Comparison of ENCODE assay signal across 22 mouse cellular contexts in genomic region chr6:90324026-90324425, GRCm38 (mm10). TPM values are rescaled to one million over a fixed set of nuclear protein-coding genes. Genes with fewer than 3 reads are reported as not detected.
DNase-seq lines count a peak whose midpoint lies in the region; ATAC-seq and TF ChIP-seq lines count a peak whose summit lies in the region.
"Had no signal": no experiment of that assay in that cellular context is flagged by ENCODE, and none has a peak within 500 bp of the region (broad histone marks: within the 10 kb centered on the region; RNA-seq: fewer than 3 reads in every experiment).

No protein-coding gene starts in this region.

- 0 out of 2 replicates have a peak, but pooled peaks have one; percentile 20 for ATAC-seq in forebrain, embryonic 12.5 days (ENCODE audit: low FRiP score)
- no peak for ATAC-seq in forebrain, postnatal 0 days
- ATAC-seq in liver, embryonic 14.5 days (ENCODE audit: insufficient read depth): peak; percentile 19; the same call in 1 of the 2 replicates

- H3K9me3 ChIP-seq in forebrain, embryonic 12.5 days: no peaks in the 10 kb centered on the region
- H3K9me3 ChIP-seq in forebrain, postnatal 0 days (ENCODE audit: low read length): no peaks in the 10 kb centered on the region
- no peaks in the 10 kb centered on the region for H3K9me3 ChIP-seq in liver, embryonic 14.5 days (ENCODE audit: control insufficient read depth, low read length)
- H3K9me3 ChIP-seq: heart, embryonic 10.5 days had no signal

- H3K9ac ChIP-seq in forebrain, embryonic 12.5 days: no peak overlapping the region
- H3K9ac ChIP-seq in forebrain, postnatal 0 days: no peak overlapping the region
- H3K9ac ChIP-seq in liver, embryonic 14.5 days (replicated peaks): no peak overlapping the region

- no peaks in the 10 kb centered on the region for H3K36me3 ChIP-seq in forebrain, embryonic 12.5 days (replicated peaks)
- no peaks in the 10 kb centered on the region for H3K36me3 ChIP-seq in forebrain, postnatal 0 days (ENCODE audit: insufficient read depth)
- H3K36me3 ChIP-seq in liver, embryonic 14.5 days (replicated peaks; ENCODE audit: control insufficient read depth, insufficient read depth, low read depth): no peaks in the 10 kb centered on the region
- H3K36me3 ChIP-seq: heart, embryonic 10.5 days had no signal

- 77% methylated on average over 3 of the region's 3 CpGs for WGBS in forebrain, embryonic 12.5 days
- 42% methylated on average over 3 of the region's 3 CpGs for WGBS in forebrain, postnatal 0 days
- WGBS in liver, embryonic 14.5 days (ENCODE audit: insufficient replicate concordance): 51% methylated on average over 3 of the region's 3 CpGs

- peaks cover 6% of the 10 kb centered on the region for H3K4me1 ChIP-seq in forebrain, embryonic 12.5 days
- H3K4me1 ChIP-seq in forebrain, postnatal 0 days (ENCODE audit: insufficient read depth): no peaks in the 10 kb centered on the region
- H3K4me1 ChIP-seq in liver, embryonic 14.5 days (replicated peaks; ENCODE audit: control insufficient read depth in 2 of 2, insufficient read depth in 2 of 2, low read length in 1 of 2): peaks cover 0 to 8% of the 10 kb centered on the region in 2 experiments; a peak in 1 of 4 replicates

- DNase-seq in forebrain, postnatal 0 days: no peak
- DNase-seq in left cerebral cortex, postnatal 4 days: peak; percentile 88
- DNase-seq in left cerebral cortex, adult 2 months (ENCODE audit: extremely low spot score in 1 of 2, low spot score in 2 of 2): no peak
- DNase-seq in NIH3T3 (ENCODE audit: low read depth): peak; percentile 68
- DNase-seq in liver, embryonic 14.5 days (ENCODE audit: low read depth in 3 of 3, low spot score in 3 of 3): no peak
- DNase-seq in right cerebral cortex, adult 2 months (ENCODE audit: low spot score in 2 of 2): no peak
- DNase-seq: cerebellum, adult 11 months; gastrocnemius, postnatal 25 days; kidney, adult 9 months; kidney, postnatal 4 days; lung, adult 18-20 months had no signal

- H3K27ac ChIP-seq in forebrain, embryonic 12.5 days: no peak overlapping the region
- no peak overlapping the region for H3K27ac ChIP-seq in forebrain, postnatal 0 days (ENCODE audit: low read depth, low read length)
- H3K27ac ChIP-seq in left cerebral cortex, adult 2 months: no peak overlapping the region
- H3K27ac ChIP-seq in liver, embryonic 14.5 days: no peak overlapping the region
- H3K27ac ChIP-seq: heart, embryonic 10.5 days had no signal

- TF ChIP-seq EP300 in liver, embryonic 14.5 days (IDR thresholded peaks at IDR 0.05; ENCODE audit: low read depth): no peak

- TF ChIP-seq CTCF in forebrain, postnatal 0 days (IDR thresholded peaks at IDR 0.05; ENCODE audit: low read depth): no peak
- TF ChIP-seq CTCF in left cerebral cortex, adult 2 months (IDR thresholded peaks at IDR 0.05): no peak
- TF ChIP-seq CTCF in liver, embryonic 14.5 days (IDR thresholded peaks at IDR 0.05; ENCODE audit: low read depth): no peak

- intact Hi-C loops in left cerebral cortex, postnatal 4 days (cut with DNase I): loop anchor here (10.0 kb wide), 1 partner anchor 649 kb away; no protein-coding TSS in a partner anchor
- intact Hi-C loops in left cerebral cortex, adult 2 months (cut with DNase I): no loop called here

- H3K4me3 ChIP-seq in forebrain, embryonic 12.5 days (replicated peaks): no peak overlapping the region
- H3K4me3 ChIP-seq in forebrain, postnatal 0 days (ENCODE audit: low read depth, low read length): no peak overlapping the region
- no peak overlapping the region for H3K4me3 ChIP-seq in left cerebral cortex, adult 2 months
- H3K4me3 ChIP-seq in liver, embryonic 14.5 days (ENCODE audit: insufficient read depth in 1 of 2, low read depth in 2 of 2, low read length in 2 of 2): peak overlapping the region; percentile 20 to 47; a peak in 3 of 4 replicates

- H3K27me3 ChIP-seq in forebrain, embryonic 12.5 days: peaks cover 20% of the 10 kb centered on the region
- H3K27me3 ChIP-seq in forebrain, postnatal 0 days (ENCODE audit: insufficient read depth, low read length): no peaks in the 10 kb centered on the region; the same call in 1 of the 2 replicates
- H3K27me3 ChIP-seq in liver, embryonic 14.5 days (ENCODE audit: control insufficient read depth, insufficient read depth, low read length): no peaks in the 10 kb centered on the region

- no peak overlapping the region for H3K4me2 ChIP-seq in forebrain, embryonic 12.5 days
- H3K4me2 ChIP-seq in forebrain, postnatal 0 days (ENCODE audit: low read depth): no peak overlapping the region
- peak overlapping the region; percentile 49 for H3K4me2 ChIP-seq in liver, embryonic 14.5 days (ENCODE audit: low read depth)

RNA-seq across cellular contexts. Expression of gene Chst13, which starts 1.0 kb away (rescaled TPM):
- polyA plus RNA-seq in forebrain, embryonic 12.5 days (2016; fragmentation: Nextera tagmentation; extraction: Ambion mirVana): not detected in 2 replicates
- not detected in 2 replicates for total RNA-seq in forebrain, postnatal 0 days (2014; rRNA removed)
- polyA plus RNA-seq in forebrain, postnatal 0 days (2015; fragmentation: Nextera tagmentation; extraction: Ambion mirVana): not detected in 2 replicates
- not detected for total RNA-seq in left cerebral cortex, postnatal 4 days (2021)
- not detected for total RNA-seq in left cerebral cortex, adult 2 months (2021)
- 9.0 and 9.1 TPM in 2 replicates for polyA plus RNA-seq in liver, embryonic 14.5 days (2012; rRNA removed)
- polyA plus RNA-seq in liver, embryonic 14.5 days (2014; fragmentation: Nextera tagmentation; extraction: Ambion mirVana): 14.3 and 14.6 TPM in 2 replicates
- total RNA-seq: common myeloid progenitor, adult 5-6 weeks; layer of hippocampus, postnatal 14 days; left cerebral cortex, postnatal 25 days had no signal
- polyA plus RNA-seq: embryonic facial prominence, embryonic 11.5 days had no signal

RNA-seq across cellular contexts. Expression of gene Uroc1, which starts 9.1 kb away (rescaled TPM):
- polyA plus RNA-seq in forebrain, embryonic 12.5 days (2016; fragmentation: Nextera tagmentation; extraction: Ambion mirVana): not detected in 2 replicates
- total RNA-seq in forebrain, postnatal 0 days (2014; rRNA removed): not detected in 2 replicates
- not detected in 2 replicates for polyA plus RNA-seq in forebrain, postnatal 0 days (2015; fragmentation: Nextera tagmentation; extraction: Ambion mirVana)
- total RNA-seq in left cerebral cortex, postnatal 4 days (2021): not detected
- total RNA-seq in left cerebral cortex, adult 2 months (2021): not detected
- 14.6 and 17.5 TPM in 2 replicates for polyA plus RNA-seq in liver, embryonic 14.5 days (2012; rRNA removed)
- 9.6 and 11.5 TPM in 2 replicates for polyA plus RNA-seq in liver, embryonic 14.5 days (2014; fragmentation: Nextera tagmentation; extraction: Ambion mirVana)
- total RNA-seq: common myeloid progenitor, adult 5-6 weeks; gastrocnemius, postnatal 25 days; heart, postnatal 14 days; layer of hippocampus, postnatal 14 days; left cerebral cortex, postnatal 25 days; neutrophil, adult 5-6 weeks had no signal
- polyA plus RNA-seq: embryonic facial prominence, embryonic 11.5 days; frontal cortex, adult 2 months; intestine, embryonic 14.5 days had no signal

RNA-seq across cellular contexts. Expression of gene BC048671, which starts 23.0 kb away (rescaled TPM):
- not detected in 2 replicates for polyA plus RNA-seq in forebrain, embryonic 12.5 days (2016; fragmentation: Nextera tagmentation; extraction: Ambion mirVana)
- not detected in 2 replicates for total RNA-seq in forebrain, postnatal 0 days (2014; rRNA removed)
- polyA plus RNA-seq in forebrain, postnatal 0 days (2015; fragmentation: Nextera tagmentation; extraction: Ambion mirVana): not detected in 2 replicates
- total RNA-seq in left cerebral cortex, postnatal 4 days (2021): not detected
- not detected for total RNA-seq in left cerebral cortex, adult 2 months (2021)
- polyA plus RNA-seq in liver, embryonic 14.5 days (2012; rRNA removed): not detected in 2 replicates
- polyA plus RNA-seq in liver, embryonic 14.5 days (2014; fragmentation: Nextera tagmentation; extraction: Ambion mirVana): not detected in 2 replicates
- total RNA-seq: common myeloid progenitor, adult 5-6 weeks; ES-E14; gastrocnemius, postnatal 25 days; heart, postnatal 14 days; layer of hippocampus, postnatal 14 days; left cerebral cortex, postnatal 25 days; neutrophil, adult 5-6 weeks had no signal
- polyA plus RNA-seq: embryonic facial prominence, embryonic 11.5 days; frontal cortex, adult 2 months; heart, embryonic 10.5 days; intestine, embryonic 14.5 days had no signal

RNA-seq across cellular contexts. Expression of gene Zxdc, which starts 45.3 kb away (rescaled TPM):
- polyA plus RNA-seq in forebrain, embryonic 12.5 days (2016; fragmentation: Nextera tagmentation; extraction: Ambion mirVana): 13.8 and 15.8 TPM in 2 replicates
- total RNA-seq in forebrain, postnatal 0 days (2014; rRNA removed): 29.0 and 33.6 TPM in 2 replicates
- 6.0 and 7.7 TPM in 2 replicates for polyA plus RNA-seq in forebrain, postnatal 0 days (2015; fragmentation: Nextera tagmentation; extraction: Ambion mirVana)
- 10 to 100 TPM; 27.6 to 30.1 TPM for total RNA-seq in left cerebral cortex, postnatal 4 days (2021)
- total RNA-seq in left cerebral cortex, adult 2 months (2021): 10 to 100 TPM; 31.0 to 31.7 TPM
- polyA plus RNA-seq in liver, embryonic 14.5 days (2012; rRNA removed): 3.0 and 3.3 TPM in 2 replicates
- 3.0 and 3.9 TPM in 2 replicates for polyA plus RNA-seq in liver, embryonic 14.5 days (2014; fragmentation: Nextera tagmentation; extraction: Ambion mirVana)

Comparison
In these comparisons a context has a peak if more than half of its experiments do, and no peak if none do; other contexts are left out.
1. DNase-seq: peak in left cerebral cortex, postnatal 4 days (single experiment) and NIH3T3 (single experiment); none in forebrain, postnatal 0 days (single experiment), left cerebral cortex, adult 2 months (0 of 2), liver, embryonic 14.5 days (0 of 3) and right cerebral cortex, adult 2 months (0 of 2).
2. H3K4me3 ChIP-seq: peak in liver, embryonic 14.5 days (2 of 2); none in forebrain, embryonic 12.5 days (single experiment), forebrain, postnatal 0 days (single experiment) and left cerebral cortex, adult 2 months (single experiment).